Mouse (Mus musculus): ENCODE measurements at regions not wholly inside any gene's neighbourhood (a gene's known extent, or its start where the extent isn't known, plus 50 kb on each side); places are given as distances from the start of the nearest gene placed in this dataset.
"Not testable (repeated sequence)": the region's sequence is repeated elsewhere in the genome, so short reads cannot be mapped to it uniquely, and the experiment has no call there.

GRCm38 (mm10) chr2:9042355-9042754, 838.7 kb upstream of the 4930412O13Rik start:
- not testable (repeated sequence) for H3K27me3 ChIP-seq (ENCODE audit: control insufficient read depth, insufficient read depth, low read length); H3K27ac ChIP-seq (ENCODE audit: low read depth, low read length); H3K9ac ChIP-seq (ENCODE audit: low read length); H3K36me3 ChIP-seq (ENCODE audit: control insufficient read depth, insufficient read depth, low read length); H3K4me3 ChIP-seq (ENCODE audit: low read depth, low read length); H3K9me3 ChIP-seq (ENCODE audit: control insufficient read depth, low read length); H3K4me2 ChIP-seq; DNase-seq (ENCODE audit: low spot score, missing footprints); H3K4me1 ChIP-seq (ENCODE audit: control insufficient read depth, insufficient read depth, low read length)
- peak; percentile 35; the same call in 1 of the 2 replicates for ATAC-seq (ENCODE audit: low FRiP score)
- 60% methylated on average over 21 of the region's 21 CpGs for WGBS

GRCm38 (mm10) chr2:9047980-9048379, 833.1 kb upstream of the 4930412O13Rik start:
- no peaks in the 10 kb centered on the region for H3K36me3 ChIP-seq (ENCODE audit: control insufficient read depth, insufficient read depth, low read length)
- WGBS = 85% methylated on average over 3 of the region's 3 CpGs
- H3K9me3 ChIP-seq (ENCODE audit: control insufficient read depth, low read length) = no peaks in the 10 kb centered on the region
- no peak overlapping the region for H3K9ac ChIP-seq (ENCODE audit: low read length)
- ATAC-seq (ENCODE audit: low FRiP score) (no peak), DNase-seq (ENCODE audit: low spot score, missing footprints) (no peak)
- no peak overlapping the region for H3K4me2 ChIP-seq
- no peak overlapping the region for H3K4me3 ChIP-seq (ENCODE audit: low read depth, low read length)
- no peak overlapping the region for H3K27ac ChIP-seq (ENCODE audit: low read depth, low read length)
- no peaks in the 10 kb centered on the region for H3K27me3 ChIP-seq (ENCODE audit: control insufficient read depth, insufficient read depth, low read length)
- H3K4me1 ChIP-seq (ENCODE audit: control insufficient read depth, insufficient read depth, low read length) = no peaks in the 10 kb centered on the region

DNA sequence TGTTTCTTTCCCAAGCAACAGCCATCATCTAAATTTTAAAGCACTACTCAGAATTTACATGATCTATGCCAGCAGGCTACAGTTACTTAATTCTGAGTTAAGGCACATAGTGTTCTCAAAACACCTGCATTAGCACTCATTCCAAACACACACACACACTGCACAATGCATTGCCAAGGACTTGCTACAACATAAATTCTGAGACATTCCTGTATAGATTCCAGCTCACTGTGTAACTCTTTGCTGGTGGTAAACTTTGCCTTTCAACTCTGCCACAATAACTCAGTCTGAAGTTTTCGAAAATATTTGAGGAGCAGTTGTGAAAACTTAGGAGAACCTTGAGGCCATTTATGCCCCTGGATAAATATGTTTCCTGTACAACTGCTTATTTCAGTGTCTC, 807.2 kb upstream of the 4930412O13Rik start:
- Histone ChIP-seq H3K9me3 (ENCODE audit: control insufficient read depth, low read length) (no peaks in the 10 kb centered on the region), H3K36me3 (ENCODE audit: control insufficient read depth, insufficient read depth, low read length) (no peaks in the 10 kb centered on the region), H3K4me3 (ENCODE audit: low read depth, low read length) (no peak overlapping the region), H3K9ac (ENCODE audit: low read length) (no peak overlapping the region), H3K27ac (ENCODE audit: low read depth, low read length) (no peak overlapping the region), H3K4me1 (ENCODE audit: control insufficient read depth, insufficient read depth, low read length) (no peaks in the 10 kb centered on the region), H3K27me3 (ENCODE audit: control insufficient read depth, insufficient read depth, low read length) (no peaks in the 10 kb centered on the region), H3K4me2 (no peak overlapping the region)
- 88% methylated on average over 1 of the region's 1 CpGs for WGBS
- DNase-seq (ENCODE audit: low spot score, missing footprints) (no peak), ATAC-seq (ENCODE audit: low FRiP score) (no peak)

DNA sequence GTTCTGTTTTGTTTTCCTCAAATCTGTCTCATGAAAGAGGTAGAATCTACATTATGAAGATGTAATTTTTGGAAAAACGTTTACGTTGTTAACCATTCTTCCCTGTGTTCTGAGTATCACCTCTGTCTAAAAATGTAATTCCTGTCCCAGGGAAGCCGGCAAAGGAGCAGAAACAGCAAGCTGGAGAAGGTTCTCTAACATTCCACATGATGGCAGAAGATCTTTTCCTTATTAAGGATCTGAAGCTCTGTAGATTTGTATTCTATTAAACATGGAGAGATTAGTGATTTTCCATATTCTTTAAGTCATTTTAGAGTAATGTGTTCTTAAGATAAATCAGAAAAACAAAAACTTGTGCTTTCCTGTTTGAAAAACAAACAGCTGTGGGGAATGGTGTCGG, 802.9 kb upstream of the 4930412O13Rik start:
- DNase-seq (ENCODE audit: low spot score, missing footprints) (no peak), ATAC-seq (ENCODE audit: low FRiP score) (no peak)
- no peak overlapping the region for H3K27ac ChIP-seq (ENCODE audit: low read depth, low read length)
- H3K4me1 ChIP-seq (ENCODE audit: control insufficient read depth, insufficient read depth, low read length) = no peaks in the 10 kb centered on the region
- H3K4me3 ChIP-seq (ENCODE audit: low read depth, low read length) = no peak overlapping the region
- H3K9me3 ChIP-seq (ENCODE audit: control insufficient read depth, low read length) = no peaks in the 10 kb centered on the region
- no peak overlapping the region for H3K9ac ChIP-seq (ENCODE audit: low read length)
- H3K36me3 ChIP-seq (ENCODE audit: control insufficient read depth, insufficient read depth, low read length) = no peaks in the 10 kb centered on the region
- H3K27me3 ChIP-seq (ENCODE audit: control insufficient read depth, insufficient read depth, low read length) = no peaks in the 10 kb centered on the region
- no peak overlapping the region for H3K4me2 ChIP-seq
- 79% methylated on average over 4 of the region's 4 CpGs for WGBS

- no peak overlapping the region for H3K4me3 ChIP-seq (ENCODE audit: low read depth, low read length)
- no peaks in the 10 kb centered on the region for H3K36me3 ChIP-seq (ENCODE audit: control insufficient read depth, insufficient read depth, low read length)
- H3K9me3 ChIP-seq (ENCODE audit: control insufficient read depth, low read length) = no peaks in the 10 kb centered on the region
- H3K27me3 ChIP-seq (ENCODE audit: control insufficient read depth, insufficient read depth, low read length) = no peaks in the 10 kb centered on the region
- no peak for DNase-seq (ENCODE audit: low spot score, missing footprints)
- H3K4me1 ChIP-seq (ENCODE audit: control insufficient read depth, insufficient read depth, low read length) = no peaks in the 10 kb centered on the region
- 84% methylated on average over 1 of the region's 1 CpGs for WGBS
- ATAC-seq (ENCODE audit: low FRiP score) = no peak
- no peak overlapping the region for H3K9ac ChIP-seq (ENCODE audit: low read length)
- H3K4me2 ChIP-seq = no peak overlapping the region
- no peak overlapping the region for H3K27ac ChIP-seq (ENCODE audit: low read depth, low read length)
These were observed 799.3 kb upstream of the 4930412O13Rik start for GRCm38 (mm10) chr2:9081746-9082145.

DNA sequence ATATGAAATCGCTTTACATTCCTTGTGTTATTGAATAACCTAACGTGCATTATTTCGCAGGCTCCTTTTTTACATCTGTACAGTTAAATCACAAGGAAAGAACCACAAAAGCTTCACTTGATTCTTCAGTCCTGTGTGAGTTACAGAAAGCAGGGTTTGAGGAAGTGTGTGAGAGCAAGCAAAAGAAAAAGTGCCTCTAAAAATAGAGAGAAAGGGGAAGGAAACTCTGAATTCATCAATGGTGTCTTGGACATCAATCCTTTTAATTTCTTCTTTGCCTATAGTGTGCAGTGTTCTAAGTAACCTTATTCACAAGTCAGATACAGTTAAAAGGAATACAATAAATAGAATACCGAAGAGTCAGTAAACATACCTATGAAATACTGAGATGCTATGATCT, 785.7 kb upstream of the 4930412O13Rik start:
- Histone ChIP-seq H3K27ac (ENCODE audit: low read depth, low read length) (no peak overlapping the region), H3K36me3 (ENCODE audit: control insufficient read depth, insufficient read depth, low read length) (no peaks in the 10 kb centered on the region), H3K9ac (ENCODE audit: low read length) (no peak overlapping the region), H3K4me2 (no peak overlapping the region), H3K4me1 (ENCODE audit: control insufficient read depth, insufficient read depth, low read length) (no peaks in the 10 kb centered on the region), H3K9me3 (ENCODE audit: control insufficient read depth, low read length) (no peaks in the 10 kb centered on the region), H3K27me3 (ENCODE audit: control insufficient read depth, insufficient read depth, low read length) (no peaks in the 10 kb centered on the region), H3K4me3 (ENCODE audit: low read depth, low read length) (no peak overlapping the region)
- WGBS = 92% methylated on average over 4 of the region's 4 CpGs
- DNase-seq (ENCODE audit: low spot score, missing footprints) (no peak), ATAC-seq (ENCODE audit: low FRiP score) (no peak)

GRCm38 (mm10) chr2:9116697-9117096, 764.4 kb upstream of the 4930412O13Rik start:
- H3K27me3 ChIP-seq (ENCODE audit: control insufficient read depth, insufficient read depth, low read length) = no peaks in the 10 kb centered on the region
- no peak overlapping the region for H3K27ac ChIP-seq (ENCODE audit: low read depth, low read length)
- whole genome bisulfite sequencing = 89% methylated on average over 3 of the region's 3 CpGs
- no peak overlapping the region for H3K4me2 ChIP-seq
- H3K9ac ChIP-seq (ENCODE audit: low read length) = no peak overlapping the region
- H3K4me3 ChIP-seq (ENCODE audit: low read depth, low read length) = no peak overlapping the region
- H3K4me1 ChIP-seq (ENCODE audit: control insufficient read depth, insufficient read depth, low read length) = no peaks in the 10 kb centered on the region
- no peaks in the 10 kb centered on the region for H3K36me3 ChIP-seq (ENCODE audit: control insufficient read depth, insufficient read depth, low read length)
- H3K9me3 ChIP-seq (ENCODE audit: control insufficient read depth, low read length) = no peaks in the 10 kb centered on the region
- ATAC-seq (ENCODE audit: low FRiP score) (no peak), DNase-seq (ENCODE audit: low spot score, missing footprints) (no peak)

DNA sequence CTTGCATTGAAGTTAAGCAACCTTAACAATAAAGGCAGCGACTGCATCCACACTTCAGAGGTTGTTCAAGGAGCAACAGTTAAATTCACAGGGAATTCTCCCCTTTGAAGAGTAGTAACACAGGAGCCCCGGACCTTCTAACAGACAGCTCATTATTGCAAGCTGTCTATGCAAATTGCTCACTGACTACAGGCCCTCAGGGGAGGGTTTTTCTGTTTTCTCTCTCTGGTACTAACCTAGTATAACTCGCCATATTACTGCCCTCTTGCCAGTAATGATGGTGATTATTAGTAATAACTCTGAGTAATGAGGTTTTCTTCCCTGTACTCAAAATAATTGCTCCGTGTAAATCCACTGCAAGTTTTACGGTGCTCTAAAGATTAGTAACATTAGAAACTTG, 763.5 kb upstream of the 4930412O13Rik start:
- 76% methylated on average over 5 of the region's 5 CpGs for WGBS

GRCm38 (mm10) chr2:9136963-9137362, 744.1 kb upstream of the 4930412O13Rik start:
- no peaks in the 10 kb centered on the region for H3K9me3 ChIP-seq (ENCODE audit: control insufficient read depth, low read length)
- no peaks in the 10 kb centered on the region for H3K27me3 ChIP-seq (ENCODE audit: control insufficient read depth, insufficient read depth, low read length)
- no peaks in the 10 kb centered on the region for H3K4me1 ChIP-seq (ENCODE audit: control insufficient read depth, insufficient read depth, low read length)
- no peak for ATAC-seq (ENCODE audit: low FRiP score)
- H3K4me2 ChIP-seq = no peak overlapping the region
- DNase-seq (ENCODE audit: low spot score, missing footprints) = no peak
- no peaks in the 10 kb centered on the region for H3K36me3 ChIP-seq (ENCODE audit: control insufficient read depth, insufficient read depth, low read length)
- H3K4me3 ChIP-seq (ENCODE audit: low read depth, low read length) = no peak overlapping the region
- WGBS = 72% methylated on average over 4 of the region's 4 CpGs
- no peak overlapping the region for H3K9ac ChIP-seq (ENCODE audit: low read length)
- no peak overlapping the region for H3K27ac ChIP-seq (ENCODE audit: low read depth, low read length)

More for the DNA sequence above, 763.5 kb upstream of the 4930412O13Rik start:
- no peak for ATAC-seq (ENCODE audit: low FRiP score)
- no peaks in the 10 kb centered on the region for H3K4me1 ChIP-seq (ENCODE audit: control insufficient read depth, insufficient read depth, low read length)
- no peak overlapping the region for H3K4me2 ChIP-seq
- no peak overlapping the region for H3K4me3 ChIP-seq (ENCODE audit: low read depth, low read length)
- no peak overlapping the region for H3K9ac ChIP-seq (ENCODE audit: low read length)
- H3K27me3 ChIP-seq (ENCODE audit: control insufficient read depth, insufficient read depth, low read length) = no peaks in the 10 kb centered on the region
- no peak for DNase-seq (ENCODE audit: low spot score, missing footprints)
- no peaks in the 10 kb centered on the region for H3K36me3 ChIP-seq (ENCODE audit: control insufficient read depth, insufficient read depth, low read length)
- H3K27ac ChIP-seq (ENCODE audit: low read depth, low read length) = no peak overlapping the region
- no peaks in the 10 kb centered on the region for H3K9me3 ChIP-seq (ENCODE audit: control insufficient read depth, low read length)

DNA sequence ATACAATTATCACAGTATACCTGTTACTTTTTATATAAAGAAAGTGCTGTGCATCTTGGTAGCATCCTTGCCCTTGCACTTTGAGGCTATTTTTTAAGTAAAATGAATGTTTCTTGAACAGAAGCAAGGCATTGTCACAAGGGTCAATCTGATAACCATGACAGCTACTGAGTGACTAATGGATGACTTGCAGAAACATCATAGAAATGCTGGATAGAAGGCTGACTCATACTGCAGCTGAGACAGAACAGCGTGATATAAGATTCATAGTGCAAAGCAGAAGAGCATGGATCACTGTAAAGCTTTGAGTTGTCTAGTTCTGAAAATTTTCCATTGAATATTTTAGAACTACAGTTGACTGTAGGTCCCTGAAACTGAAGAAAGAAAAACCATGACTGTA, 739.6 kb upstream of the 4930412O13Rik start:
- no peak for ATAC-seq (ENCODE audit: low FRiP score)
- no peak for DNase-seq (ENCODE audit: low spot score, missing footprints)
- Histone ChIP-seq H3K27ac (ENCODE audit: low read depth, low read length) (no peak overlapping the region), H3K27me3 (ENCODE audit: control insufficient read depth, insufficient read depth, low read length) (no peaks in the 10 kb centered on the region), H3K4me2 (no peak overlapping the region), H3K36me3 (ENCODE audit: control insufficient read depth, insufficient read depth, low read length) (no peaks in the 10 kb centered on the region), H3K9me3 (ENCODE audit: control insufficient read depth, low read length) (no peaks in the 10 kb centered on the region), H3K9ac (ENCODE audit: low read length) (no peak overlapping the region), H3K4me1 (ENCODE audit: control insufficient read depth, insufficient read depth, low read length) (no peaks in the 10 kb centered on the region), H3K4me3 (ENCODE audit: low read depth, low read length) (no peak overlapping the region)
- WGBS = 88% methylated on average over 1 of the region's 1 CpGs

Measured in midbrain, embryonic 11.5 days (tissue).